Mouse (Mus musculus): ENCODE results near the gene Rfx1. TPM values are rescaled to one million over a fixed set of nuclear protein-coding genes. Genes with fewer than 3 reads are reported as not detected.
A peak's percentile ranks its signal among the peaks of the same experiment; 100 is the strongest.

The Rfx1 gene
- total and polyA plus RNA-seq, 2 experiments from 2014 or later = 6.2 to 31.2 TPM

- ATAC-seq = no peak
- 0 out of 2 replicates have a peak, but pooled peaks cover 19% of the 10 kb centered on the region for H3K4me1 ChIP-seq (ENCODE audit: insufficient read depth)
Measured at GRCm38 (mm10) chr8:84067911-84068310, 1.3 kb downstream of the Rfx1 start.

GRCm38 (mm10) chr8:84068316-84069035 lies 1.8 kb downstream of the Rfx1 start:
- H3K9me3 ChIP-seq (ENCODE audit: low read length) = no peaks in the 10 kb centered on the region
- 79% methylated on average over 12 of the region's 12 CpGs for WGBS
- no peak overlapping the region for H3K4me3 ChIP-seq (ENCODE audit: low read depth, low read length)
- no peaks in the 10 kb centered on the region for H3K36me3 ChIP-seq (ENCODE audit: insufficient read depth)
- H3K4me1 ChIP-seq (ENCODE audit: insufficient read depth) = peaks cover 24% of the 10 kb centered on the region; the same call in 1 of the 2 replicates
- no peak overlapping the region for H3K27ac ChIP-seq (ENCODE audit: low read depth, low read length)
- H3K27me3 ChIP-seq (ENCODE audit: insufficient read depth, low read length) = no peaks in the 10 kb centered on the region
- H3K9ac ChIP-seq = no peak overlapping the region
- H3K4me2 ChIP-seq (ENCODE audit: low read depth) = peak overlapping the region; percentile 52; the same call in 1 of the 2 replicates
- no peak for TF ChIP-seq CTCF (IDR thresholded peaks at IDR 0.05; ENCODE audit: low read depth)
- no peak for DNase-seq
- no peak for ATAC-seq

More at GRCm38 (mm10) chr8:84067911-84068310, 1.3 kb downstream of the Rfx1 start:
- H3K4me3 ChIP-seq (ENCODE audit: low read depth, low read length) = peak overlapping the region; percentile 98
- no peaks in the 10 kb centered on the region for H3K27me3 ChIP-seq (ENCODE audit: insufficient read depth, low read length)
- WGBS = 89% methylated on average over 7 of the region's 7 CpGs
- H3K36me3 ChIP-seq (ENCODE audit: insufficient read depth) = no peaks in the 10 kb centered on the region
- no peak for DNase-seq
- H3K9ac ChIP-seq = peak overlapping the region; percentile 84; the same call in 1 of the 2 replicates
- H3K27ac ChIP-seq (ENCODE audit: low read depth, low read length) = no peak overlapping the region
- no peaks in the 10 kb centered on the region for H3K9me3 ChIP-seq (ENCODE audit: low read length)
- H3K4me2 ChIP-seq (ENCODE audit: low read depth) = peak overlapping the region; percentile 52
- no peak for TF ChIP-seq CTCF (IDR thresholded peaks at IDR 0.05; ENCODE audit: low read depth)

DNA sequence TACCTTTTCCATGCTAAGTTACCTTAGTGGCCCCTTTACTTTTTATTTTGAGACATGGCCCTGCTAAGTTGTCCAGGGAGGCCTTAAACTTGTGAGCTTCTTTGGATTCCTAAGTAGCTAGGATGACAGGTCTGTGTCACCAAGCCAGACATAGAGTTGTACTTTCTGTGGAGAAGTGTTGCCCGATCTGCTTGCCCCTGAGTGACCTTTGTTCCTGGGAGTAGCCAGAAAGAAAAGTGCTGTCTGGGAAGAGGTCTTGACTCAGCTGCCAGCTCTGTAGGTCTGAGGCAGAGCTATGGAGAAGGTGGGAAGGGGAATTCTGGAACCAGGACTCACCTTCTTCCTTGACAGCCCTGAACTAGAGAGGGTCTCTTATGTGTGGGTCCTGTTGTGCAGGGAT lies 2.5 kb downstream of the Rfx1 start:
- no peak overlapping the region for H3K4me3 ChIP-seq (ENCODE audit: low read depth, low read length)
- ATAC-seq (no peak), DNase-seq (no peak)
- no peak overlapping the region for H3K4me2 ChIP-seq (ENCODE audit: low read depth)
- no peak overlapping the region for H3K9ac ChIP-seq
- no peaks in the 10 kb centered on the region for H3K27me3 ChIP-seq (ENCODE audit: insufficient read depth, low read length)
- TF ChIP-seq CTCF (IDR thresholded peaks at IDR 0.05; ENCODE audit: low read depth) = no peak
- no peak overlapping the region for H3K27ac ChIP-seq (ENCODE audit: low read depth, low read length)
- 54% methylated on average over 1 of the region's 1 CpGs for WGBS
- H3K9me3 ChIP-seq (ENCODE audit: low read length) = no peaks in the 10 kb centered on the region
- peaks cover 1% of the 10 kb centered on the region; the same call in 1 of the 2 replicates for H3K36me3 ChIP-seq (ENCODE audit: insufficient read depth)
- H3K4me1 ChIP-seq (ENCODE audit: insufficient read depth) = peaks cover 24% of the 10 kb centered on the region; the same call in 1 of the 2 replicates

- no peak overlapping the region for H3K4me3 ChIP-seq (ENCODE audit: low read depth, low read length)
- ATAC-seq (no peak), DNase-seq (no peak)
- no peaks in the 10 kb centered on the region for H3K27me3 ChIP-seq (ENCODE audit: insufficient read depth, low read length)
- peak overlapping the region; percentile 64 for H3K27ac ChIP-seq (ENCODE audit: low read depth, low read length)
- H3K9ac ChIP-seq = no peak overlapping the region
- H3K9me3 ChIP-seq (ENCODE audit: low read length) = no peaks in the 10 kb centered on the region
- WGBS = 34% methylated on average over 2 of the region's 2 CpGs
- H3K36me3 ChIP-seq (ENCODE audit: insufficient read depth) = peaks cover 6% of the 10 kb centered on the region; the same call in 1 of the 2 replicates
- H3K4me2 ChIP-seq (ENCODE audit: low read depth) = no peak overlapping the region
- H3K4me1 ChIP-seq (ENCODE audit: insufficient read depth) = peaks cover 24% of the 10 kb centered on the region; the same call in 1 of the 2 replicates
- no peak for TF ChIP-seq CTCF (IDR thresholded peaks at IDR 0.05; ENCODE audit: low read depth)
Measured at GRCm38 (mm10) chr8:84069750-84070149, 3.1 kb downstream of the Rfx1 start.

GRCm38 (mm10) chr8:84070241-84070640 lies 3.6 kb downstream of the Rfx1 start:
- no peaks in the 10 kb centered on the region for H3K9me3 ChIP-seq (ENCODE audit: low read length)
- H3K27ac ChIP-seq (ENCODE audit: low read depth, low read length) = peak overlapping the region; percentile 64
- no peak overlapping the region for H3K4me2 ChIP-seq (ENCODE audit: low read depth)
- no peak overlapping the region for H3K4me3 ChIP-seq (ENCODE audit: low read depth, low read length)
- H3K4me1 ChIP-seq (ENCODE audit: insufficient read depth) = peaks cover 24% of the 10 kb centered on the region; the same call in 1 of the 2 replicates
- TF ChIP-seq CTCF (IDR thresholded peaks at IDR 0.05; ENCODE audit: low read depth) = no peak
- no peak overlapping the region for H3K9ac ChIP-seq
- DNase-seq = no peak
- 80% methylated on average over 5 of the region's 5 CpGs for WGBS
- no peak for ATAC-seq
- no peaks in the 10 kb centered on the region for H3K27me3 ChIP-seq (ENCODE audit: insufficient read depth, low read length)
- peaks cover 11% of the 10 kb centered on the region for H3K36me3 ChIP-seq (ENCODE audit: insufficient read depth)

DNA sequence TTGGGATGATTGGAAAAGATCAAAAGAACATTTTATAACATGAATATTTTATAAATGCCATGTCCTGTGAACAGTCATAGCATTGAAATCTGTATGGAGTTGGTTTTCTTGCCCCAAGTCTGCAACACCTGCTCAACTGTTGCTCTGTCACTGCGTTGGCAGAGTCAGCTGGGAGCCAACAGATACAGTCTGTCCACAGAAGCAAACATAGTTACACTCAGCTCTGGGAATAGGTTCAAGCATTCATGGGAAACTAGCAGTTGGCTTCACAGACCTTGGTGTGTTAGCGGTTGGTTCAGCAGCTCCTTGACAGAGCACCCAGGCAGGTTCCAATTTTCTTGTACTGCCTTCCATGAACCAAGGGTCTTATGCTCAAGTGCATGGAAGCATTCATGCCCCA lies 4.0 kb downstream of the Rfx1 start:
- H3K27ac ChIP-seq (ENCODE audit: low read depth, low read length) = peak overlapping the region; percentile 69
- no peaks in the 10 kb centered on the region for H3K9me3 ChIP-seq (ENCODE audit: low read length)
- peaks cover 13% of the 10 kb centered on the region for H3K36me3 ChIP-seq (ENCODE audit: insufficient read depth)
- no peak overlapping the region for H3K9ac ChIP-seq
- DNase-seq (peak; percentile 72), ATAC-seq (no peak)
- no peak overlapping the region for H3K4me2 ChIP-seq (ENCODE audit: low read depth)
- H3K27me3 ChIP-seq (ENCODE audit: insufficient read depth, low read length) = no peaks in the 10 kb centered on the region
- 38% methylated on average over 2 of the region's 2 CpGs for WGBS
- no peak overlapping the region for H3K4me3 ChIP-seq (ENCODE audit: low read depth, low read length)
- H3K4me1 ChIP-seq (ENCODE audit: insufficient read depth) = peaks cover 24% of the 10 kb centered on the region; the same call in 1 of the 2 replicates
- TF ChIP-seq CTCF (IDR thresholded peaks at IDR 0.05; ENCODE audit: low read depth) = no peak

- Histone ChIP-seq H3K9me3 (ENCODE audit: low read length) (no peaks in the 10 kb centered on the region), H3K36me3 (ENCODE audit: insufficient read depth) (peaks cover 23% of the 10 kb centered on the region), H3K27ac (ENCODE audit: low read depth, low read length) (no peak overlapping the region), H3K4me1 (ENCODE audit: insufficient read depth) (peaks cover 24% of the 10 kb centered on the region; the same call in 1 of the 2 replicates), H3K27me3 (ENCODE audit: insufficient read depth, low read length) (no peaks in the 10 kb centered on the region), H3K4me3 (ENCODE audit: low read depth, low read length) (no peak overlapping the region), H3K4me2 (ENCODE audit: low read depth) (no peak overlapping the region), H3K9ac (no peak overlapping the region)
- 65% methylated on average over 3 of the region's 3 CpGs for WGBS
- no peak for TF ChIP-seq CTCF (IDR thresholded peaks at IDR 0.05; ENCODE audit: low read depth)
- no peak for ATAC-seq
- no peak for DNase-seq
Measured at GRCm38 (mm10) chr8:84071921-84072320, 5.3 kb downstream of the Rfx1 start.
